Mouse (Mus musculus) ES-CJ7 (cell line): ENCODE results near the gene Gm14214.

Experiments used
- DNase-seq: peaks from one replicate; pipeline ENCODE4 v3.0.0; 2011; ENCODE audit warnings: low read depth, low spot score

The Gm14214 gene

DNA sequence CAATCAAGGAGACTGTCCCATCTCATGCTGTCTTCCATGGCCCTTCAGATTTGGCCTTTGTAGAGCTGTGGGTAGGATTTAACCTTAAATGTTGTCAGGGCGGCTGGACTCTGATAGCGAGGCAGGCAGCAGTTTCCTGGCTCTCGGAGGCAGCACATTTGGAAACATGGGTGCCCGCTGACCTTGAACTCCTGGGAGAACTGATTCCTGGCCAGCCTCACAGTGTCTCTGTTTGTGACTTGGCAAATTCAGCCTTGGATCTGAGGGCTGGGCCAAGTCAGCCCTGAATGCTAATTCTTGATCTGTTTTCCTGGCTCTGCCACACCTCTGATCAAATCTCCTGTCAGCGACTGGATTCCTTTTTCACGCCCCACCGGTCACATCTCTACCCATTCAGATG, 6.7 kb upstream of the Gm14214 start:
- DNase-seq: no peak

DNA sequence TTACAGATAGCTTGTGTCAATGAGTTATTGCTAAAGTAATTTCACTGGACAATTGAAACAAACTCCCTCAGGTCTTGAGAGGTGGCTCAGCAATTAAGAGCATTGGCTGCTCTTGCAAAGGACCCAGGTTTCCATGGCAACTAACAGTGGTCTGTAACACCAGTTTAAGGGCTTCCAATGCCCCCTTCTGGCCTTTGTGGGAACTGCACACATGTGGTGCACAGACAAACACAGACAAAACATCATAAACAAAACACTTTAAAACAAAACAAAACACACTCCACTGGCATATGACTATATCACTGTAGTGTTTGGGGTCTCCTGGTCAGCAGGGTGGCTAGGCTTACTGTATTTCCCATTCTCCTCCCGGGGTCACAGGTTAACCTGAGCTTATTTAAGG, 4.2 kb upstream of the Gm14214 start:
- peak; percentile 72 for DNase-seq

GRCm38 (mm10) chr2:154771604-154772003, 1.8 kb upstream of the Gm14214 start:
- DNase-seq: no peak

DNA sequence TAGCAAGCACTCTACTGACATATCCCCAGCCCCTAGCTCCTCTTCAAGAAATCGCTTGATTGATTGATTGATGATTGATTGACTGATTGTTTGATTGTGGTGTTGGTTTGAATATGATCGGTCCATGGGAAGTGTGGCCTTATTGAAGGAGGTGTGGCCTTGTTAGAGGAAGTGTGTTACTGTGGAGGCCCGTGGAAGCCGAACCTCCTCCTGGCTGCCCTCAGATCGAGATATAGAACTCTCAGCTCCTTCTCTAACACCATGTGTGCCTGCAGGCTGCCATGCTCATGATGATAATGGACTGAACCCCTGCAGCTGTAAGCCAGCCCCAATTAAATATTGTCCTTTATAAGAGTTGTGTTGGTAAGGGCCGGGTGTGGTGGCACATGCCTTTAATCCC, 2.8 kb downstream of the Gm14214 start:
- DNase-seq: no peak

GRCm38 (mm10) chr2:154765554-154766008, 4.2 kb downstream of the Gm14214 start:
- no peak for DNase-seq

DNA sequence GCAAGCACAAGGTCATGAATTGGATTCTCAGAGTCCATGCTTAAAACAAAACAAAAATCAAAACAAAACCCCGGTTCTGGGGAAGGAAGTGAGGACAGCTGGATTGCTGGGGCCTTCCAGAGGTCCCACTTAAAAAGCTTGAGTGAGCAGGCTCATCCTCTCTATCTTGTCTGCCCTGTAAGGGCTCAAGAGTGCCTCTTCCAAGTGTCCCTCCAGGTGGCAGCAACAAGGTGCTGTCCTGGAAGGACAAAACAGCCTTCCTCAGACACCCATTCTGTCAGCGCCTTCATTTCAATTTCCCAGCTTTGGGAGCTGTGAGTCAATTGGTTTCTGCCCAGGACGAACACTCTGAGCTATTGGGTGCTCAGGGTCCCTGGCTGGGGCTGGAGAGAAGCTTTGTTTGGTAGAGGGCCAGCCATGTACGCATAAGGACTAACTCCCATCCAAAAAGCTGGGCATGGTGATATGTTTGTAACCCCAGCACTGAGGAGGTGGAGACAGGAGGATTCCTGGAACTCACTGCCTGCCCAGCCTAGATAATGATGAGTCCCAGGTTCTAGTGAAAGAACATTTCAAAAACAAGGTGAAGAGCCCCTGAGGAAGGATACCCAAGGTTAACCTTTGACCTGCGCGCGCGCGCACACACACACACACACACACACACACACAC, 4.9 kb downstream of the Gm14214 start:
- DNase-seq: no peak

GRCm38 (mm10) chr2:154763226-154763625, 6.6 kb downstream of the Gm14214 start:
- no peak for DNase-seq

GRCm38 (mm10) chr2:154758454-154758853, 11.4 kb downstream of the Gm14214 start:
- DNase-seq: no peak

DNA sequence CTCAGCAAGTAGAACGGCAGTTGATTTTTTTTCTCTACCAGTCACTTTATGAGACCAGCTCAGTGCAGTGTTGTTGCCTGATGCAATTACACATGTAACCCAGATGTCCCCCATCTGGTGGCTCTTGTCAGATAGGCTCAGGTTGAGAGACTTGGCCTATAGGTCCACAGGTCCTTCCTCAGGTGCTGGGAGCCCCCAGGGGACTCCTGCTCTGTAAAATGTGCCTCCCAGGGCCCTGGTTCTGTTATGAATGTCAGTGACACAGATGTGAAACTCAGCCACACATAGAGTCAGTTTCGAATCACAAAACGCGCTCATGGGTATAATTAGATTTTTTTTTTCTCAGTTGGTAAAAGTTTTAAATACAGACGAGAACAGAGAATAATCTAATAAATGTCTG, 12.1 kb downstream of the Gm14214 start:
- DNase-seq: no peak

- peak; percentile 44 for DNase-seq
Observed at GRCm38 (mm10) chr2:154755791-154756190, 14.0 kb downstream of the Gm14214 start.

- no peak for DNase-seq
Observed at GRCm38 (mm10) chr2:154754068-154754560, 15.7 kb downstream of the Gm14214 start.

DNA sequence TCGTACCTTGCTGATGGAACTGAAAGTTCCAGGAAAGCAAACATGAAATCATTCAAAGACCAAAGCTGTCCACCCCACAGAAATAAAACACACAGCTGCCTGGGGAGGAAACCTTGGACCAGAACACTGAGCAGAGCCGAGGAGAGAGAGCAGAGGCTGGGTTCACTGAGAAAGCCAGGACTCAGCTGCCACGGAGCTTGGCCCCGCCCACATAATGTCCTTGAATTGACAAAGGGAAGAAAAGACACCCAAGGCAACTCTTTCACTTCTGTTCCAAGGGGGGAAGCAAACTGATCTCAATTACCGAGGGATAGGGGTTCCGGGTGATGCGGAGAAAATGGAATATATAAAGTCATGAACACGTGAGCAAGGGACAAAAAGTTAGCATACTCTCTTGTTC, 17.9 kb downstream of the Gm14214 start:
- DNase-seq: peak; percentile 64

- no peak for DNase-seq
Observed at GRCm38 (mm10) chr2:154749046-154750036, 20.5 kb downstream of the Gm14214 start.

DNA sequence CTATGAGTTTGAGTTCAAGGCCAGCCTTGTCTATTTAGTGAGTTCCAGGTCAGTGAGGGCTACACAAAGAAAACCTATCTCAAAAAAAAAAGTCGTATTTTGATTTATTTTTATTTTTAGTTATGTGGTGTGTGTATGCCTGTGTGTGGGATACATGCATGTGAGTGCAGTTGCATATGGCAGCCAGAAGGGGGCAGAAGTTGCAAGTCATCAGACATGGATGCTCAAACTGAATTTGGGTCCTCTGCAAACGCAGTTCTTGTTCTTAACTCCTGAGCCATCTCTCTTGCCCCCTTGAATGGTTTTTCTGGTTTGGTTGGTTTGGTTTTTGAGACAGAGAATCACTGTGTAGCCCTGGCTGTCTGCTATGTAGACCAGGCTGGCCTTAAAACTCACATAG, 21.4 kb downstream of the Gm14214 start:
- DNase-seq: peak; percentile 33

DNA sequence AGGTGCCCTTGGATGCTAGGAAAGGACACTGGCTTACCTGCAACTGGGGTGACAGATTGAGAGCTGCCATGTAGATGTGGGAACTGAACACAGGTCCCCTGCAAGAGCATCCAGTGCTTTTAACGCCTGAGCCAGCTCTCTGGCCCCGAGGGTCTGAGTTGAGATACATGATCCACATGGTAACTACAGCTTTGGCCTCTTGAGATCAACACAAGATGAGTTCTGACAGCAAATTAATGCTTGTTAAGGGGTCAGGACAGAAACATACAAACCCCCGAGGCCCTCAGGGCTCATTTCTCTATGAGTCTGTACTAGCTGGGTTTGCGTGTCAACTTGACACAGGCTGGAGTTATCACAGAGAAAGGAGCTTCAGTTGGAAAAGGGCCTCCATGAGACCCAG, 25.9 kb downstream of the Gm14214 start:
- no peak for DNase-seq

GRCm38 (mm10) chr2:154742911-154743819, 26.7 kb downstream of the Gm14214 start:
- DNase-seq: no peak

DNA sequence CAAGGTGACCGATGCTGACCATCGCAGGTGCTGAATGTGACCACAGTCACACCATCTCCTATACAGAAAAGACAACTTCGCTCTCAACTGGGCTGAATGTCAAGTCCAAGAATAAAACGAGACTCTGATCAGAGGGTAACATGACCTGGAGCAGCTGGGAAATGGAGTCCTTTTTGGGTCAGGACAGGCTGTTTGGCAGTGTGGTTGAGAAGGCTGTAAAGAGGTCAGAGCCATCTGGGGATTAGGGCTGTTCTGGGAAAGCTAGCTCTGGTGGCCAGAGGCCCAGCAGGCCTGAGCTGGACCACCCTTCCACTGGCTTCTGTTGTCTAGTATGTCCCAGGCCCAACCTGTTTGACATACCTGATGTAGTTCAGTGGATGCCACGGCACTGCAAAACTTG, 31.2 kb downstream of the Gm14214 start:
- DNase-seq: no peak

GRCm38 (mm10) chr2:154735986-154736385, 33.8 kb downstream of the Gm14214 start:
- no peak for DNase-seq

DNA sequence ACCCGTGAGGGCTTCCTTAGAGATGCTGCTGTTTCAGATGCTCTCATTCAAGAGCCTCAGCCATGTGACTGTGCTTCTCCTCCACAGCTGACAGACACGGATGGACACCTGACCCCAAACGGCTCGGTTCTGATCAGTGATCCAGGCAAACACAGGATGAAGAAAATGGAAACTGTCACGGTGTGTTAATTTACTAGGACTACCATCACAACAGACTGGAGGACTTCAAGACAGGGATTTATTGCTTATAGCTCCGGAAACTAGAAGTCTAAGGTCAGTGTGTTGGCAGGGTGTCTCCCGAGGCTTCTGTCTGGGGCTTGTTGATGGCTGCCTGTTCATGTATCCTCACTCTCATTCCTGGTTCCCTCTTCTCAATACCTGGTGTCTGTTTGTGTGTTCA, 34.4 kb downstream of the Gm14214 start:
- DNase-seq: no peak

- no peak for DNase-seq
Observed at GRCm38 (mm10) chr2:154734977-154735376, 34.9 kb downstream of the Gm14214 start.

- no peak for DNase-seq
Observed at GRCm38 (mm10) chr2:154732503-154733141, 37.2 kb downstream of the Gm14214 start.
